Mouse (Mus musculus) small intestine, adult 2 months (tissue): ENCODE data around the gene Arglu1. TPM values are rescaled to one million over a fixed set of nuclear protein-coding genes. Genes with fewer than 3 reads are reported as not detected.

Experiments
- H3K27ac ChIP-seq: fragments of 200-500 bp; 2 replicates; pipeline ENCODE4 v1.5.1; 2012; ENCODE audit warnings: low read depth, low read length, control low read depth, inconsistent platforms; ENCODE audit not compliant: insufficient read depth
- H3K27me3 ChIP-seq: fragments of 200-500 bp; 2 replicates; pipeline ENCODE4 v1.6.1; 2012; ENCODE audit warnings: mild to moderate bottlenecking, moderate library complexity, low read length, inconsistent platforms; ENCODE audit not compliant: control insufficient read depth, insufficient read depth
- H3K36me3 ChIP-seq: fragments of 200-500 bp; 2 replicates; pipeline ENCODE4 v1.6.1; 2012; ENCODE audit warnings: mild to moderate bottlenecking, low read length, control low read depth, inconsistent platforms; ENCODE audit not compliant: control insufficient read depth, insufficient read depth
- H3K4me1 ChIP-seq: fragments of 200-500 bp; 2 replicates; pipeline ENCODE4 v1.6.1; 2012; ENCODE audit warnings: low read length, inconsistent platforms, mixed read lengths; ENCODE audit not compliant: control insufficient read depth, insufficient read depth, insufficient read length
- H3K4me3 ChIP-seq: fragments of 200-500 bp; 2 replicates; pipeline ENCODE4 v1.5.1; 2012; ENCODE audit warnings: low read depth, mild to moderate bottlenecking, control low read depth, inconsistent platforms, low read length, moderate library complexity
- CTCF ChIP-seq: fragments of 200-500 bp; IDR thresholded peaks from 2 replicates; pipeline ENCODE4 v1.5.1; 2012; ENCODE audit warnings: low read depth, mild to moderate bottlenecking, control low read depth, inconsistent platforms, low read length, moderate library complexity, mixed read lengths; ENCODE audit not compliant: insufficient replicate concordance, insufficient read length; ENCODE audit errors: extremely low read depth
- POLR2A ChIP-seq: fragments of 200-500 bp; IDR thresholded peaks from 2 replicates; pipeline ENCODE4 v1.6.1; 2012; ENCODE audit warnings: low read depth, mild to moderate bottlenecking, control low read depth, inconsistent platforms, low read length, moderate library complexity
- WGBS: fragments of 180-500 bp; shearing (Covaris S2); methylation state at CpG from one replicate; pipeline ENCODE4 v1.1.7; 2018; 5-methylcytosine and 5-hydroxymethylcytosine counted together
- polyA plus RNA-seq: library from polyadenylated mRNA; depleted of rRNA; stranded (reverse); fragments of >200 nt; gene quantifications from 2 replicates; pipeline ENCODE4 v1.2.3, GENCODE M21; 2012; rRNA removed

The Arglu1 gene
- polyA plus RNA-seq, 1 experiment: 12.7 TPM

- 93% methylated on average over 16 of the region's 16 CpGs for WGBS
- no peak overlapping the region for H3K4me3 ChIP-seq
- TF ChIP-seq CTCF (no peak), POLR2A (no peak)
- no peaks in the 10 kb centered on the region for H3K27me3 ChIP-seq
- H3K27ac ChIP-seq: no peak overlapping the region
- peaks cover 38% of the 10 kb centered on the region for H3K36me3 ChIP-seq
- H3K4me1 ChIP-seq: no peaks in the 10 kb centered on the region; the same call in 1 of the 2 replicates
Measured at GRCm38 (mm10) chr8:8621236-8621917, 68.9 kb downstream of the Arglu1 start.

- WGBS: 93% methylated on average over 21 of the region's 21 CpGs
- Histone ChIP-seq H3K36me3 (peaks cover 36% of the 10 kb centered on the region), H3K27ac (no peak overlapping the region), H3K27me3 (no peaks in the 10 kb centered on the region), H3K4me3 (no peak overlapping the region), H3K4me1 (no peaks in the 10 kb centered on the region; the same call in 1 of the 2 replicates)
- TF ChIP-seq POLR2A: no peak
- TF ChIP-seq CTCF: no peak
Measured at GRCm38 (mm10) chr8:8620536-8620935, 69.8 kb downstream of the Arglu1 start.

- WGBS: 71% methylated on average over 19 of the region's 19 CpGs
- no peaks in the 10 kb centered on the region; the same call in 1 of the 2 replicates for H3K4me1 ChIP-seq
- no peaks in the 10 kb centered on the region for H3K27me3 ChIP-seq
- no peak overlapping the region for H3K27ac ChIP-seq
- no peak for TF ChIP-seq POLR2A
- no peak for TF ChIP-seq CTCF
- peaks cover 36% of the 10 kb centered on the region for H3K36me3 ChIP-seq
- no peak overlapping the region for H3K4me3 ChIP-seq
Measured at GRCm38 (mm10) chr8:8619221-8620194, 70.8 kb downstream of the Arglu1 start.

Other genes with a start within 250 kb of the Arglu1 start
- gene Efnb2, start 29.3 kb downstream of the Arglu1 start, polyA plus RNA-seq: 29.5 and 77.8 TPM in 2 replicates